Mouse (Mus musculus) thymus, adult 18-20 months (tissue): ENCODE results near the gene Prrg2.

Experiments
- DNase-seq, 2 experiments: peaks; one replicate each; pipeline ENCODE4 v3.0.0; 2022; ENCODE audit warnings: mixed read lengths in 2 of 2

Gene Prrg2

GRCm38 (mm10) chr7:45005321-45005992 lies 57.0 kb downstream of the Prrg2 start:
- DNase-seq = no peak

- no peak for DNase-seq
Observed at GRCm38 (mm10) chr7:45004546-45004945, 57.9 kb downstream of the Prrg2 start.
